Mouse (Mus musculus): ENCODE measurements at regions not wholly inside any gene's neighbourhood (a gene's known extent, or its start where the extent isn't known, plus 50 kb on each side); places are given as distances from the start of the nearest gene placed in this dataset.
"Not testable (repeated sequence)": the region's sequence is repeated elsewhere in the genome, so short reads cannot be mapped to it uniquely, and the experiment has no call there.

DNA sequence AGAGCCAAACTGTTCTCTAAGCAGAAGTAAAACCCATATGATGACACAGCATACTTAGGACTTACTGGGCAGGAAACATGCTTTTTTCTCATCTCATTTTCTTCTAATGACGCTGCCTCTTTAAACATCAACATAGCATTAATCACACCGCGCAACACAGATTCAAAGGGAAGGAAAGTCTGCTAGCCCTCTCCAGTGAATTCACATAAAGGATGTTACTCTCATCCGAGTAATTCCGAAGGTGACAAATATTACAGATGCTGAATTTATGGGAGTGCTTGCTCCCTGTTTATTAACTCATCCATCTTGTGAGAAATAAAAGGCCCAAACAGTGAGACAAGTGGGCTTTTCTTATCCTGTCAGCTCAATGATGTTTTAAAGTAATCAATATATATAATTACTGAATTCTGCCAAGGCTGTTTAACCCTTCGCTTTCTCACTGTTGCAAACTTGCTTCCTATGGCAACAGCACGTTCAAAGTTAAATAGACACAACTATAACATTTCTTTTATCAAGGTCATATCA is 1663.9 kb downstream of the Efna5 start:
- H3K36me3 ChIP-seq (replicated peaks), result no peaks in the 10 kb centered on the region
- no peaks in the 10 kb centered on the region for H3K9me3 ChIP-seq
- no peaks in the 10 kb centered on the region for H3K4me1 ChIP-seq
- ATAC-seq (ENCODE audit: low FRiP score), result no peak
- no peak overlapping the region for H3K9ac ChIP-seq
- H3K4me3 ChIP-seq (replicated peaks), result no peak overlapping the region
- 76% methylated on average over 7 of the region's 7 CpGs for whole genome bisulfite sequencing
- no peaks in the 10 kb centered on the region for H3K27me3 ChIP-seq
- H3K27ac ChIP-seq, result no peak overlapping the region
- H3K4me2 ChIP-seq, result no peak overlapping the region

DNA sequence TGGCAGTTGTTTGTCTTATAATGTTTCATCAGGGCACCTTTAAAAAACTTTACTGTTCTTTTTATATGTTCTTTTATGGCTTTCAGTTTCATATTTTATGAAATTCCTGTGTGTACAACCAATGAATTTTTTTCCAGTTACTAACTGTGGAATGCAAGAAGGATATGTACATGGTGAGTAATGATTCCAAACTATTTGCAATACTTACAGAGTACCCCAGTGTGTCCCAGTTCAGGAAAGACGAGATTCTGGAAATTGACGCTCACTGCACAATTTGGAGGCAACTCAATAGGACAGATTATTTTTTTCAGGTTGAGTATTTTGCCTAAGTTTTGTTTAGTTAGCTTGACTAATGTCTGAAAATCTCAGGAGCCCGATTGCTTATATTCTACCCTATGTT is 1676.8 kb downstream of the Efna5 start:
- no peak overlapping the region for H3K27ac ChIP-seq
- no peaks in the 10 kb centered on the region for H3K4me1 ChIP-seq
- no peak overlapping the region for H3K4me3 ChIP-seq (replicated peaks)
- no peak for ATAC-seq (ENCODE audit: low FRiP score)
- H3K4me2 ChIP-seq, result no peak overlapping the region
- no peaks in the 10 kb centered on the region for H3K9me3 ChIP-seq
- no peaks in the 10 kb centered on the region for H3K36me3 ChIP-seq (replicated peaks)
- 92% methylated on average over 3 of the region's 3 CpGs for WGBS
- no peaks in the 10 kb centered on the region for H3K27me3 ChIP-seq
- no peak overlapping the region for H3K9ac ChIP-seq

DNA sequence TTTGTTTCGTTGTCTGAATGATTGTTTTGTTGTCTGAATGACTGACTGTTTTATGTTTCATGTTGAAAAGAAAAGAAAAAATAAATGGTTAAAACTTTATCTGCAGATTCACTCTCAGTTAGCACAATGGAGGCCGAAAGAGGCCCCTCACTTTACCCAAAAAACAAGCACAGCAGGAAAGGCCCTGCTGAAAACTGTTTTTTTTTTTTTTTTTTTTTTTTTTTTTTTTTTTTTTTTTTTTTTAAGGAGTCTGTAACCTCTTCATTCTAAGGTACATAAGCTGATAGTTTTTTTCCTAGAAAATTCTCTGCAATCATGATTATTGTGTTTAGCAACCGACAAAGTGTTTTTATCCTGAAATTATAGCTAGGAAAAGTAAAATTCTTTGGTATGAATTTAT is 1693.2 kb downstream of the Efna5 start:
- H3K27ac ChIP-seq; H3K4me1 ChIP-seq; H3K27me3 ChIP-seq; H3K4me3 ChIP-seq (replicated peaks); H3K9me3 ChIP-seq; H3K36me3 ChIP-seq (replicated peaks); H3K9ac ChIP-seq; H3K4me2 ChIP-seq; ATAC-seq (ENCODE audit: low FRiP score): not testable (repeated sequence)
- 83% methylated on average over 3 of the region's 3 CpGs for WGBS

DNA sequence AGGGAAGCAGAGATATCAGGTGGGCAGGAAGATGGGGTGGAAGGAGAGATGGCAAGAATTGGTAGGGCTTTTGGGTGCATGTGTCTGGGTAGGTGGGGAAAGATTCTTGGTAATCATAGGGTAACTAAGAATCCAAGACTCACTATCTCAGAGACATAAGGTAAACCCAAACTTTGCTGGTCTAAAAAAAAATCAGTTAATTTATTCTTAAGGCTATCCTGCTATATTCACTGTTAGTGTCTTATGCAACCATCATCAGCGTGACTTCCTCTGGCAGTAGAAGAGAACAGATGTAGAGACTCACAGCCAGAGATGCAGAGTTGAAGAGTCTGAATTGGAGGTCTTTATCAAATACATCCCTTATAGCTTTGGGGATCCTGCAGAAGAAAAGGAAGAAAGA is 1704.5 kb downstream of the Efna5 start:
- no peak for ATAC-seq (ENCODE audit: low FRiP score)
- WGBS, result 87% methylated on average over 1 of the region's 1 CpGs
- no peaks in the 10 kb centered on the region for H3K36me3 ChIP-seq (replicated peaks)
- no peak overlapping the region for H3K9ac ChIP-seq
- H3K27ac ChIP-seq, result no peak overlapping the region
- H3K27me3 ChIP-seq, result no peaks in the 10 kb centered on the region
- no peak overlapping the region for H3K4me2 ChIP-seq
- no peak overlapping the region for H3K4me3 ChIP-seq (replicated peaks)
- H3K9me3 ChIP-seq, result no peaks in the 10 kb centered on the region
- H3K4me1 ChIP-seq, result no peaks in the 10 kb centered on the region

DNA sequence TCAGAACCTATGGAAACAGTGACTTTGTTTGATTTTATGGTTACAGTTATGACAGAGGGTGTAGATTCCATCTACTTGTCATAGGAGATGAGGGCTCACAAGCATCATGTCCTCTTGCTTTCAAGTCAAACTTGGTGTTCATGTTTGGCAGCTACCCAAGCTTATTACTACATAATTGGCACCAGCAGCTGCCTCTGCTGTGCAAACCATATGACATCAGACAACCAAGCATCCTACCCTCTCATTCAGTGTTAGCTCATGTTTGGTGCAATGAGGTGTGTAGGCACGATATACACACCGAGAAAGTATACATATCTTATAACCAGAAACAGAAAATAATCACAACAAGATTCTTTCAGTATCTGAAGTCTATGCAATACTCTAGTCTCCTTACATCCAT is 1721.7 kb downstream of the Efna5 start:
- H3K36me3 ChIP-seq (replicated peaks), result no peaks in the 10 kb centered on the region
- ATAC-seq (ENCODE audit: low FRiP score), result peak; percentile 51; the same call in 1 of the 2 replicates
- WGBS, result 82% methylated on average over 2 of the region's 2 CpGs

DNA sequence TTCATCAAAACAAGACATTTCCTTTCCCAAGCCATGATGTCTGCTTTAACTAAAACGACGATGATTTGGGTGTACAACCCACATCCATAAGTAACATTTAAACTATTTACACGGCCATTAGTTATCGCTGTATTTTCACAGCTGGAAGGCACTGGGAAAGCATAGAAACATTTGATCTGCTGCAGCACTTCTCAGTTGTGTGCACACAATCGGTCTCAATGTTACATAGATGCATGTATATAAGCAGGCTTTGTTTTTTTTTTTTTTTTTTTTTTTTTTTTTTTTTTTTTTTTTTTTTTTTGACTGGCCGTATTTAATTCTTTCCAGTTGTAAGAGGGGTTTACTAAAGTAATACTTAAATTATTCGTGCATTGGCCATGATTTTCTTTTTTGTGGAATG is 1744.1 kb downstream of the Efna5 start:
- H3K4me1 ChIP-seq, result no peaks in the 10 kb centered on the region
- WGBS, result 84% methylated on average over 7 of the region's 7 CpGs
- H3K9ac ChIP-seq, result no peak overlapping the region
- H3K4me2 ChIP-seq, result no peak overlapping the region
- H3K27me3 ChIP-seq, result no peaks in the 10 kb centered on the region
- H3K36me3 ChIP-seq (replicated peaks), result no peaks in the 10 kb centered on the region
- H3K4me3 ChIP-seq (replicated peaks), result no peak overlapping the region
- ATAC-seq (ENCODE audit: low FRiP score), result no peak
- no peaks in the 10 kb centered on the region for H3K9me3 ChIP-seq
- no peak overlapping the region for H3K27ac ChIP-seq

More for the DNA sequence above, 1721.7 kb downstream of the Efna5 start:
- no peak overlapping the region for H3K4me2 ChIP-seq
- H3K27me3 ChIP-seq, result no peaks in the 10 kb centered on the region
- no peaks in the 10 kb centered on the region for H3K4me1 ChIP-seq
- H3K9ac ChIP-seq, result no peak overlapping the region
- H3K27ac ChIP-seq, result no peak overlapping the region
- H3K4me3 ChIP-seq (replicated peaks), result no peak overlapping the region
- no peaks in the 10 kb centered on the region for H3K9me3 ChIP-seq

DNA sequence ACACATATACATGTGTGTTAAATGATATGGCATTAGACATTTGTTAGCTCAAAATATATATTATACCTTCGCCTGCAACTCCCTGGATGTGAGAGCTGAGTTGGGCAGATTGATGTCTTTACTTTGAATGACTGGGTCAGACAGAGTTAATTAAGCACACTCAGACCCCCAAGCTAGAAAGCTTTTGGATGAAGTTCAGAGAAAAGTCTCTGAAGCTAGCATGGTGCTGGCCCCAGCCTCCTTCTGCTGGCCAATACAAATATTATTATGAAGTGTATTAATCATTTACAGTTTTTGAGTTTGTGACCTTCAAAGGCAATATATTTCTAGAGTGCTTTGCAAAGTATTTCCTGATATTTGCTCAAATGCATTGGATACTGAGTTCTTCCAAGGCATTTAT is 1753.3 kb downstream of the Efna5 start:
- WGBS, result 87% methylated on average over 1 of the region's 1 CpGs
- Histone ChIP-seq H3K27me3 (no peaks in the 10 kb centered on the region), H3K9ac (no peak overlapping the region), H3K9me3 (no peaks in the 10 kb centered on the region), H3K4me3 (replicated peaks) (no peak overlapping the region), H3K36me3 (replicated peaks) (no peaks in the 10 kb centered on the region), H3K4me2 (no peak overlapping the region), H3K27ac (no peak overlapping the region), H3K4me1 (no peaks in the 10 kb centered on the region)
- no peak for ATAC-seq (ENCODE audit: low FRiP score)

DNA sequence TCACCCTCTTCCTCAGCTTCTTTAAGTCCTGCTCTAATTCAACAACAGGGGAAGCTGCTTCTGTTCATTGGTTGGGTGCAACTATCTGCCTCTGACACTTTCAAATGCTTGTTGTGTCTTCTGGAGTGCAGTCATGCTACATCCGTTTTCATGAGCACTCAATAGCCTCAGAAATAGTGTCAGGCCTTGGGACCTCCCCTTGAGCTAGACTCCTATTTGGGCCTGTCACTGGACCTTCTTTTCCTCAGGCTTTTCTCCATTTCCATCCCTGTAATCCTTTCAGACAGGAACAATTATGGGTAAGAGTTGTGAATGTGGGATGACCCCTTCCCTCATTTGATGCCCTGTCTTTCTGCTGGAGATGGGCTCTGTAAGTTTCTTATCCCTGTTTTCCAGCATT is 1774.8 kb downstream of the Efna5 start:
- H3K9me3 ChIP-seq, result no peaks in the 10 kb centered on the region
- H3K27me3 ChIP-seq, result no peaks in the 10 kb centered on the region
- no peaks in the 10 kb centered on the region for H3K36me3 ChIP-seq (replicated peaks)
- H3K9ac ChIP-seq, result no peak overlapping the region
- H3K4me1 ChIP-seq, result no peaks in the 10 kb centered on the region
- ATAC-seq (ENCODE audit: low FRiP score), result no peak
- no peak overlapping the region for H3K27ac ChIP-seq
- H3K4me3 ChIP-seq (replicated peaks), result no peak overlapping the region
- 97% methylated on average over 1 of the region's 1 CpGs for WGBS
- no peak overlapping the region for H3K4me2 ChIP-seq

DNA sequence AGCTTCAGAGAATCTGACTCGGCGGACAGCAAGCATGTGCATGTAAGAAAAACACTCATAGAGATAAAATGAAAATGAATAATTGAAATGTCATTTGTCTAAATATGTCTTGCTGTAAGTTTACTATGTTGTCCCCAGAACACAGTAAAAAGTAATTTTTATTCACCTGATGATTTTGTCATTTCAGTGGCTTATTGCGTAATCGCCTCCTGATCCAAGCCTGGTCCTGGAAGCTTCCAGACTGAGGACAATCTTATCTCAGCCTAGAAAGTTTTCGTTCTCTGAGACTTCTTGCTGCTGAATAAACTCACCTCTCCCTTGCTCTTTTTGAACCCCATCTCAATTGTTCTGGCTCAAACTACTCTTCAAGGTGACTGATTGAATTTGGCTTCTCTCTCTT is 1820.7 kb downstream of the Efna5 start:
- no peak overlapping the region for H3K4me3 ChIP-seq (replicated peaks)
- no peak overlapping the region for H3K27ac ChIP-seq
- no peaks in the 10 kb centered on the region for H3K9me3 ChIP-seq
- no peak overlapping the region for H3K9ac ChIP-seq
- no peak for ATAC-seq (ENCODE audit: low FRiP score)
- no peaks in the 10 kb centered on the region for H3K4me1 ChIP-seq
- H3K27me3 ChIP-seq, result no peaks in the 10 kb centered on the region
- no peak overlapping the region for H3K4me2 ChIP-seq
- no peaks in the 10 kb centered on the region for H3K36me3 ChIP-seq (replicated peaks)
- 92% methylated on average over 5 of the region's 5 CpGs for WGBS

DNA sequence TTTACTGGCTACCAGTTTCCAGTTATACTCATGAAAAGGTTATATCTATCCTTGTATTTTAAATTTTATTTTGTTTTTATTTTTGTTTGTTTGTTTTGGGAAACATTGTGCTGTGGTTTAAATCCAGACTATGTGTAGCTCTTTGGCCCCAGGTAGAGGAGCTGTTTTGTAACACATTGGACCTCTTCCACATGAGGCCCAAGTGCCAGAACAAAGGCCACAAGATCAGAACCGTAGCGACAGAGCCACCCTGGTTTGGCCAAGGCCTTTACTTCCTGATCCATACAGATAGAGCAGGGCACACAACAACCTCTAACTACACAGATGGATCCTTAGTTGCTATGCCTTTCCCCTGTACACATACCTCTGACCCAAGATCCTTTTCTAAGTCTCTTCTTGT is 1822.6 kb downstream of the Efna5 start:
- no peak overlapping the region for H3K27ac ChIP-seq
- H3K4me1 ChIP-seq, result no peaks in the 10 kb centered on the region
- 98% methylated on average over 2 of the region's 2 CpGs for WGBS
- H3K9me3 ChIP-seq, result no peaks in the 10 kb centered on the region
- H3K4me2 ChIP-seq, result no peak overlapping the region
- no peak for ATAC-seq (ENCODE audit: low FRiP score)
- H3K4me3 ChIP-seq (replicated peaks), result no peak overlapping the region
- H3K9ac ChIP-seq, result no peak overlapping the region
- no peaks in the 10 kb centered on the region for H3K36me3 ChIP-seq (replicated peaks)
- H3K27me3 ChIP-seq, result no peaks in the 10 kb centered on the region

DNA sequence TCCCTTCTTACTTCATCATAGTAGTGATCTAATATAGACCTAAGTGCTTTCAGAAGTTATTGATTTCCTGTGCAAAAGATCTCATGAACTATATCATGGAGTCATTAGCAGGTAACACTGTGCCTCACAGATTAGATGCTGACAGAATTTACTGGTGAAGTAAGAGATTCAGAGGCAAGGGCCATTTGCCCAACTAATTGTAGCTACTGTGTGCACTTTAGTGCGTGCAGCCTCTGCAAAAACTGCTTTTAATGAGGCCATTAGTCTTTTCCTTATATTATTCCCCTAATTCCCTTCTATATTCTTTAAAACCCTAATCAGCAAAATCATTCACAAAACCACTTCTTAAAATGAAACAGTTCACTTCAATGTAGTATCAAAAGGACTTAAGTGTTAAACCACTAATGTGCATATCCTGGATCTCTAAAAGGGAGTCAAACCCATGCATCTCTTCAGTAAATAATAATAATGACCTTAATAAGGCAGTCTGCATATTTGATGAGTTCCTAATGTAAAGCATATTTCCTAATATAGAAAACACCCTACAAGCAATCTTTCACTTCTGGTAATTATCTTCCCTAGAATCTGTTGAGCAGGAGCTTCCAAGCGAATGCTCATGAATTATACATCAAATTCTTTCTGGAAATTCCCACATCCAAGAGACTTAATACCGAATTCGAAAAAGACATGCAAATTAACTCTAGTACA is 1847.4 kb downstream of the Efna5 start:
- Histone ChIP-seq H3K9me3 (no peaks in the 10 kb centered on the region), H3K36me3 (replicated peaks) (no peaks in the 10 kb centered on the region), H3K27me3 (no peaks in the 10 kb centered on the region), H3K4me2 (no peak overlapping the region), H3K4me3 (replicated peaks) (no peak overlapping the region), H3K4me1 (no peaks in the 10 kb centered on the region), H3K9ac (no peak overlapping the region), H3K27ac (no peak overlapping the region)
- 20% methylated on average over 4 of the region's 4 CpGs for WGBS
- ATAC-seq (ENCODE audit: low FRiP score), result peak; percentile 81

DNA sequence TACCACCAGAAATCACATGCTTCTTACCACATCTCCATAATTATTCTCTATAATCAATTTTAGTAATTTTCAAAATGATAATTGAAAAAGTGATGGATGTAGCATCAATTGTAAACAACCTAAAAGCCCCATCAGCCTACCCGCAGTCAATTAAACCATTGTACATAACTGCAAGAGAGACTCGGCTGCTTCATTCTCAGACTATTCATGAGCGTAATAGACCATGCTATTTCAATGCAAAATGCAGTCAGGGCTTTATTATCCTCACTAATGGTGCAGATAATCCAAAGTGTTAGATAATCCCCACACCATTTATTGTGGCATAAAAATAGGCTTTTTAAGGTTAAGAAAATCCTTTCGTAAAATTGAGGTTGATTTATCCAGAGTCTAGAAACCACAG is 1862.5 kb downstream of the Efna5 start:
- Histone ChIP-seq H3K4me1 (no peaks in the 10 kb centered on the region), H3K27ac (no peak overlapping the region), H3K4me2 (no peak overlapping the region), H3K27me3 (no peaks in the 10 kb centered on the region), H3K4me3 (replicated peaks) (no peak overlapping the region), H3K9me3 (no peaks in the 10 kb centered on the region), H3K9ac (no peak overlapping the region), H3K36me3 (replicated peaks) (no peaks in the 10 kb centered on the region)
- 38% methylated on average over 4 of the region's 4 CpGs for WGBS
- ATAC-seq (ENCODE audit: low FRiP score), result peak; percentile 41; the same call in 1 of the 2 replicates

Data from forebrain, embryonic 12.5 days (tissue).